Mouse (Mus musculus): ENCODE data around the gene 4921504E06Rik. TPM values are rescaled to one million over a fixed set of nuclear protein-coding genes. Genes with fewer than 3 reads are reported as not detected.

The 4921504E06Rik gene
- polyA plus RNA-seq, 1 experiment from 2014 or later, result 0.09 TPM

DNA sequence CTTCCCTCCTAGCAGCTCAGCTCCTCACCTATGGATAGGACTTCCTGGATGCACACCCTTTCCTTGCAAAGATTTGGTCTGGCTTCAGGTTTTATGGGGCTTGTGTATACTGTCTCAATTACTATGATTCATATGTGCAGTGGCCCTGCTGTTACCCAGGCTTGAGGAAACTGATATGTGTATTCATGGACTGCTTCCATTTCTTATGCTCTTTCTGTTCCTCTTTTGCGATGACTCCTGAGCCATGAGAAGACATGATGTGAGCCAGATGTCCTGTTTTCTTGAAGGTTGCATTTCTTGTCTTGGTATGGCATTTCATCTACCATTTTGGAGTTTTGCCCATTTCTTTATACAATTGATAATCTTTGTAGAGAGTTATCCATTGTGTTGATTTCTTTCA, 48.0 kb downstream of the 4921504E06Rik start:
- H3K9ac ChIP-seq (ENCODE audit: low read length), result no peak overlapping the region
- 86% methylated on average over 1 of the region's 1 CpGs for WGBS
- H3K9me3 ChIP-seq (ENCODE audit: control insufficient read depth, low read length), result no peaks in the 10 kb centered on the region
- no peaks in the 10 kb centered on the region for H3K36me3 ChIP-seq (ENCODE audit: control insufficient read depth, insufficient read depth, low read length)
- no peaks in the 10 kb centered on the region for H3K27me3 ChIP-seq (ENCODE audit: control insufficient read depth, insufficient read depth, low read length)
- no peaks in the 10 kb centered on the region for H3K4me1 ChIP-seq (ENCODE audit: control insufficient read depth in 2 of 2, insufficient read depth in 2 of 2, low read length in 2 of 2)
- ATAC-seq (ENCODE audit: insufficient number of reproducible peaks, insufficient read depth, low FRiP score, low read depth), result no peak
- H3K4me3 ChIP-seq (ENCODE audit: control insufficient read depth in 1 of 2, insufficient read depth in 1 of 2, low read depth in 1 of 2, low read length in 2 of 2), result no peak overlapping the region
- H3K4me2 ChIP-seq (ENCODE audit: low read length), result no peak overlapping the region
- no peak overlapping the region for H3K27ac ChIP-seq (replicated peaks in 1 of 2; ENCODE audit: control insufficient read depth in 1 of 2, insufficient read depth in 1 of 2, low read depth in 2 of 2, low read length in 2 of 2)

DNA sequence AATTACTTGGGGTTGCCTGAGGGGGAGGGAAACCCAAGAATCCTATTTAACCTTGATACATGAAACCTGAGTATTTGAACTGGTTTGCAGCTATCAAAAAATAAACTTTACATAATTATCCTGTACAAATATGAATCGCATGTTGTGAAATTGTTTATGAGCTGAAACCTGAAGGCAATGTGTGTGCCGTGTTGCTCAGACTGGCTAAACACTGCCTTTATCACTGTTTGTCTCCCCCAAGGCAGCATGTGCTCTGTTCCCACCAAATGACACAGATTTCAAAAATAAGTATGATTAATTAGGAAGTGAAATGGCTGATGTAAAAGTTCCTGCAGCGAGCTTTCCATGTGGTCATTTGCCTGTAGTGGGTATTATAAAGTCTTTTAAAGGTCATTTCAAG, 63.5 kb downstream of the 4921504E06Rik start:
- no peak overlapping the region for H3K27ac ChIP-seq (replicated peaks in 1 of 2; ENCODE audit: control insufficient read depth in 1 of 2, insufficient read depth in 1 of 2, low read depth in 2 of 2, low read length in 2 of 2)
- no peaks in the 10 kb centered on the region for H3K4me1 ChIP-seq (ENCODE audit: control insufficient read depth in 2 of 2, insufficient read depth in 2 of 2, low read length in 2 of 2)
- H3K4me2 ChIP-seq (ENCODE audit: low read length), result no peak overlapping the region
- WGBS, result 67% methylated on average over 3 of the region's 3 CpGs
- H3K9ac ChIP-seq (ENCODE audit: low read length), result no peak overlapping the region
- H3K9me3 ChIP-seq (ENCODE audit: control insufficient read depth, low read length), result no peaks in the 10 kb centered on the region
- no peak for ATAC-seq (ENCODE audit: insufficient number of reproducible peaks, insufficient read depth, low FRiP score, low read depth)
- H3K4me3 ChIP-seq (ENCODE audit: control insufficient read depth in 1 of 2, insufficient read depth in 1 of 2, low read depth in 1 of 2, low read length in 2 of 2), result no peak overlapping the region
- no peaks in the 10 kb centered on the region for H3K36me3 ChIP-seq (ENCODE audit: control insufficient read depth, insufficient read depth, low read length)
- no peaks in the 10 kb centered on the region for H3K27me3 ChIP-seq (ENCODE audit: control insufficient read depth, insufficient read depth, low read length)

DNA sequence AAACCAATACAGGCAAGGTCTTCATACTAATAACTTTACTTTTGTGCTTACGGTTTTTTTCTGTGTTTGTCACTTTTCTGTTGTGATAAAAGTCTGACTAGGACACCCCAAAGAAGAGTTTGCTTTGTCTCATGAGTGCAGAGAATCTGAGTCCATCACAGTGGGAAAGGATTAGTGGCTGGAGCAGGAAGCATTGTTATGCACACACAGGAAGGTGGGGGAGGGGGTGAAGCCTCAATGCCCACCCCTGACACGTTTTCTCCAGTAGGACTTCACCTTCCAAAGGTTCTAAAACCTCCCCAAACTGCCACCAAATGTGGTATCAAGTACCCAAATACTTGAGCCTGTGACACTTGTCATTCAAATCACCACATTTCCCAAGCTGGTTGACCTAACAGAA, 91.8 kb downstream of the 4921504E06Rik start:
- Histone ChIP-seq H3K4me3 (ENCODE audit: control insufficient read depth in 1 of 2, insufficient read depth in 1 of 2, low read depth in 1 of 2, low read length in 2 of 2) (no peak overlapping the region), H3K9ac (ENCODE audit: low read length) (no peak overlapping the region), H3K27me3 (ENCODE audit: control insufficient read depth, insufficient read depth, low read length) (peaks cover 14% of the 10 kb centered on the region), H3K9me3 (ENCODE audit: control insufficient read depth, low read length) (no peaks in the 10 kb centered on the region), H3K4me2 (ENCODE audit: low read length) (no peak overlapping the region), H3K36me3 (ENCODE audit: control insufficient read depth, insufficient read depth, low read length) (no peaks in the 10 kb centered on the region), H3K4me1 (ENCODE audit: control insufficient read depth in 2 of 2, insufficient read depth in 2 of 2, low read length in 2 of 2) (no peaks in the 10 kb centered on the region), H3K27ac (replicated peaks in 1 of 2; ENCODE audit: control insufficient read depth in 1 of 2, insufficient read depth in 1 of 2, low read depth in 2 of 2, low read length in 2 of 2) (no peak overlapping the region)
- WGBS, result 32% methylated on average over 2 of the region's 2 CpGs
- no peak for ATAC-seq (ENCODE audit: insufficient number of reproducible peaks, insufficient read depth, low FRiP score, low read depth)

DNA sequence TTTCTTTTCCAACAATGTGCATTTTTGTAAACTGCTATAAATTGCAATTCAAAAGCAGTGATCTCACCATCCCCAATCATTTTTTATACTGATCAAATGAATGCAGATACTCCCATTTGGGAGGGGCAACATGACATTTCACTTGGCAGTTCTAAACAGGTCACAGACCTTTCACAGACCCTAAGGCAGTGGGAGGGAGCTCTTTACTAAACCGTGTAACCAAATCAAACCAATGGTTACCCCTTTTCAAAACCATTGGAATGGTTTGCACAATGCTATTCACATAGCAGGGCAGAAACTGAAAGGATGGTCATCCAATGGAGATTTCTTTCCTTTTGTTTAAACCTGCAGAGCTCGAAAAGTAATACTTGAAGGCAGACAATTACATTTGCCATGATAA, 94.9 kb downstream of the 4921504E06Rik start:
- peaks cover 45% of the 10 kb centered on the region for H3K27me3 ChIP-seq (ENCODE audit: control insufficient read depth, insufficient read depth, low read length)
- H3K4me2 ChIP-seq (ENCODE audit: low read length), result no peak overlapping the region
- H3K9ac ChIP-seq (ENCODE audit: low read length), result no peak overlapping the region
- H3K4me1 ChIP-seq (ENCODE audit: control insufficient read depth in 2 of 2, insufficient read depth in 2 of 2, low read length in 2 of 2), result no peaks in the 10 kb centered on the region
- H3K4me3 ChIP-seq (ENCODE audit: control insufficient read depth in 1 of 2, insufficient read depth in 1 of 2, low read depth in 1 of 2, low read length in 2 of 2), result no peak overlapping the region
- no peaks in the 10 kb centered on the region for H3K36me3 ChIP-seq (ENCODE audit: control insufficient read depth, insufficient read depth, low read length)
- H3K9me3 ChIP-seq (ENCODE audit: control insufficient read depth, low read length), result no peaks in the 10 kb centered on the region
- ATAC-seq (ENCODE audit: insufficient number of reproducible peaks, insufficient read depth, low FRiP score, low read depth), result no peak
- WGBS, result 51% methylated on average over 2 of the region's 2 CpGs
- no peak overlapping the region for H3K27ac ChIP-seq (replicated peaks in 1 of 2; ENCODE audit: control insufficient read depth in 1 of 2, insufficient read depth in 1 of 2, low read depth in 2 of 2, low read length in 2 of 2)

DNA sequence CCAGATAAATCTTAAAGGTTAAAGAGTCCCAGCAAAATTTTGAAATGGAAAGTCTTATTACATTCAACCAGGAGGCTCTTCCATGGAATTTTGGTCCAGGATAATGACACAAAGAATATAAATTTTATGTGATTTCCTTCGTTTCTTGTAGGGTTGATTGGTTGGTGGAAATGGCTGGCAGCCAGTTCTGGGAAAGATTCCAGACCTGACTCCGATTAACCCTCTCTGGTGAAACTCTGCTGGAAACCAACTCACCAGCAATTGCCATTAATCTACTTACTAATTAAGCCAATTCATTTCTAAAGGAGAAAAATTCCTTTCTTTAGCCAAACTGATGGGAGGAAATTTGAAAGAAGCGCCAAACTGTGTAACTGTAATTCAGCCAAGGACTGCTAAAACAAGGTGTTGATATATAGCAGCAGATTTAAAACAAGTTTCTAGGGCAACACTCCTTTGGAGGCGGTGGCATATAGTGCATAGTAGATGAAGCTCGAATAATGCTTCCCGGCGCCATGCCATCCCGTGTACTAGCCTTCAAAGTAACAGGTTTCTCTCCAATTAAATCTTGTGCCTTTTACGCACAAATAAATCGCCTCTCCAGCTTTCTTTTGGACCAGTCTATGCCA, 97.7 kb downstream of the 4921504E06Rik start:
- Histone ChIP-seq H3K4me1 (ENCODE audit: control insufficient read depth in 2 of 2, insufficient read depth in 2 of 2, low read length in 2 of 2) (no peaks in the 10 kb centered on the region), H3K9me3 (ENCODE audit: control insufficient read depth, low read length) (no peaks in the 10 kb centered on the region), H3K27ac (replicated peaks in 1 of 2; ENCODE audit: control insufficient read depth in 1 of 2, insufficient read depth in 1 of 2, low read depth in 2 of 2, low read length in 2 of 2) (no peak overlapping the region), H3K4me2 (ENCODE audit: low read length) (no peak overlapping the region), H3K36me3 (ENCODE audit: control insufficient read depth, insufficient read depth, low read length) (no peaks in the 10 kb centered on the region), H3K4me3 (ENCODE audit: control insufficient read depth in 1 of 2, insufficient read depth in 1 of 2, low read depth in 1 of 2, low read length in 2 of 2) (no peak overlapping the region), H3K9ac (ENCODE audit: low read length) (no peak overlapping the region), H3K27me3 (ENCODE audit: control insufficient read depth, insufficient read depth, low read length) (peaks cover 73% of the 10 kb centered on the region)
- ATAC-seq (ENCODE audit: insufficient number of reproducible peaks, insufficient read depth, low FRiP score, low read depth), result no peak
- 23% methylated on average over 10 of the region's 10 CpGs for WGBS

DNA sequence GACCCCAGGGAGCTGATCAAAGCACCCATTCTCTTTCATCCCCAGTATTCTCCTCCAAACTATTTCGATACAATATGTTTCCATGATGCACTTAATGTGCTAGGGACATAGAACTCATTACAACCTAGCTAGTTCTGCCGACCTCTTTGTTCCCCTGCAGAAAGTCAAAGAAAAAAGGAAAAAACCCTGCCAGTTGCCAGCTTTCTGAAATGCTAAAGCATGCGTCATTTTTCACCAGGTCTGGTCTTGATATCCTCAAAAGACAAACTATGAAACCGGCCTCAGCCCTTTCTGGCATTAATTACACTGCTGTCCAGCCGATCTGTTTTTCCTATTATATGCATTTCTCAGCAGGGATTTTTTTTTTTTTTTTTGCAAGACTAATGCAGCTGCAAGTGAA, 98.5 kb downstream of the 4921504E06Rik start:
- Histone ChIP-seq H3K36me3 (ENCODE audit: control insufficient read depth, insufficient read depth, low read length) (no peaks in the 10 kb centered on the region), H3K9ac (ENCODE audit: low read length) (no peak overlapping the region), H3K4me1 (ENCODE audit: control insufficient read depth in 2 of 2, insufficient read depth in 2 of 2, low read length in 2 of 2) (no peaks in the 10 kb centered on the region), H3K4me3 (ENCODE audit: control insufficient read depth in 1 of 2, insufficient read depth in 1 of 2, low read depth in 1 of 2, low read length in 2 of 2) (no peak overlapping the region), H3K27ac (replicated peaks in 1 of 2; ENCODE audit: control insufficient read depth in 1 of 2, insufficient read depth in 1 of 2, low read depth in 2 of 2, low read length in 2 of 2) (no peak overlapping the region), H3K9me3 (ENCODE audit: control insufficient read depth, low read length) (no peaks in the 10 kb centered on the region), H3K27me3 (ENCODE audit: control insufficient read depth, insufficient read depth, low read length) (peaks cover 81% of the 10 kb centered on the region), H3K4me2 (ENCODE audit: low read length) (no peak overlapping the region)
- 14% methylated on average over 5 of the region's 5 CpGs for WGBS
- ATAC-seq (ENCODE audit: insufficient number of reproducible peaks, insufficient read depth, low FRiP score, low read depth), result no peak

DNA sequence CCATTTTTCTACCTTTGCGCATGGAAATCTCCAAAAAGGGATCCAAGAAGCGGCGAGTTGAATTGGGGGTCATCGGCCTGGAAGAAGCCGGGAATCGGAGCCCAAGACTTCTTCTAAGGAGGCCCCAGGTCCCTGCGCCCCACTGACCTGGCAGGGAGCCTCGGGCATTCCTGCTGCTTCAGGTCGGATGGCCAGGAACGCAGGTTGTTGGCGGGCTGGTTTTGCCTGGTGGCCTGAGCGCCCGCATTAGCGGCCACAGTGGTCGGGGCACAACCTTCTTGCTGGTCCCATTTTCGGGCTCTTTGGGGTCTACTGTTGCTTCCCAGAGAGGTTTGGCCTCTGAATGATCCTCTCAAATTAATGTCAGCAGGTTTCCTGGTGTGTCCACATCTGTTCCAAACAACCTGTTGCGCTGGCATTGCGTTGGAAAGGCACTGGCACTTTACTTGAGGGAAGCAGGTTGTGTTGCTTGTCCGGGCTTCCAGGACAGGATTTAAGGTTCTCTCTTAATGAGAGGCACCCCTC, 101.1 kb downstream of the 4921504E06Rik start:
- ATAC-seq (ENCODE audit: insufficient number of reproducible peaks, insufficient read depth, low FRiP score, low read depth), result no peak

DNA sequence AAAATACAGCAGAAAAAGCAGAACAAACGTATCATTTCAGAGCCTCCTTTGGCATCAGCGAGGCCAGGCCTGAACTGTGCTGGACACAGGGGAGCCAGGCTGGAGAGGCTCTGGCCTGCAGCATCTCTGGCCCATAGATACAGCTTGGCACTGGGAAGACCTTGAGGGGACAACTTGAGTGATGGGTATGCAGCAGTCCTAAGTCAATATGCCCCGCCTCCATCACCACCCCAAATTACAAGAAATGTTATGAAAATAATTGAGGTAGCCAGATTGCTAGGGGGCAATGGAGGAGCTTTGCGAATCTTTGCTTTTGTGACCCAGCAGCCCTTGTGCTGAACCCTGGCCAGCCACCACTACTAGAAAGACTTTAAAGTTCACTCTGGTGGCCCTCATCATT, 104.4 kb downstream of the 4921504E06Rik start:
- Histone ChIP-seq H3K4me1 (ENCODE audit: control insufficient read depth in 2 of 2, insufficient read depth in 2 of 2, low read length in 2 of 2) (peaks cover 0 to 5% of the 10 kb centered on the region in 2 experiments; a peak in 3 of 4 replicates), H3K9ac (ENCODE audit: low read length) (no peak overlapping the region), H3K9me3 (ENCODE audit: control insufficient read depth, low read length) (no peaks in the 10 kb centered on the region), H3K36me3 (ENCODE audit: control insufficient read depth, insufficient read depth, low read length) (no peaks in the 10 kb centered on the region), H3K27ac (replicated peaks in 1 of 2; ENCODE audit: control insufficient read depth in 1 of 2, insufficient read depth in 1 of 2, low read depth in 2 of 2, low read length in 2 of 2) (no peak overlapping the region), H3K4me3 (ENCODE audit: control insufficient read depth in 1 of 2, insufficient read depth in 1 of 2, low read depth in 1 of 2, low read length in 2 of 2) (no peak overlapping the region), H3K27me3 (ENCODE audit: control insufficient read depth, insufficient read depth, low read length) (peaks cover 99% of the 10 kb centered on the region), H3K4me2 (ENCODE audit: low read length) (no peak overlapping the region)
- WGBS, result 48% methylated on average over 4 of the region's 4 CpGs
- ATAC-seq (ENCODE audit: insufficient number of reproducible peaks, insufficient read depth, low FRiP score, low read depth), result no peak

More for the DNA sequence above, 101.1 kb downstream of the 4921504E06Rik start:
- Histone ChIP-seq H3K4me1 (ENCODE audit: control insufficient read depth in 2 of 2, insufficient read depth in 2 of 2, low read length in 2 of 2) (no peaks in the 10 kb centered on the region), H3K27me3 (ENCODE audit: control insufficient read depth, insufficient read depth, low read length) (peaks cover 100% of the 10 kb centered on the region), H3K36me3 (ENCODE audit: control insufficient read depth, insufficient read depth, low read length) (no peaks in the 10 kb centered on the region), H3K9me3 (ENCODE audit: control insufficient read depth, low read length) (no peaks in the 10 kb centered on the region), H3K4me2 (ENCODE audit: low read length) (no peak overlapping the region), H3K9ac (ENCODE audit: low read length) (no peak overlapping the region), H3K27ac (replicated peaks in 1 of 2; ENCODE audit: control insufficient read depth in 1 of 2, insufficient read depth in 1 of 2, low read depth in 2 of 2, low read length in 2 of 2) (no peak overlapping the region), H3K4me3 (ENCODE audit: control insufficient read depth in 1 of 2, insufficient read depth in 1 of 2, low read depth in 1 of 2, low read length in 2 of 2) (no peak overlapping the region)
- WGBS, result 1% methylated on average over 19 of the region's 19 CpGs
